Mouse (Mus musculus): Measurements from ENCODE around the gene Lim2.

The Lim2 gene

DNA sequence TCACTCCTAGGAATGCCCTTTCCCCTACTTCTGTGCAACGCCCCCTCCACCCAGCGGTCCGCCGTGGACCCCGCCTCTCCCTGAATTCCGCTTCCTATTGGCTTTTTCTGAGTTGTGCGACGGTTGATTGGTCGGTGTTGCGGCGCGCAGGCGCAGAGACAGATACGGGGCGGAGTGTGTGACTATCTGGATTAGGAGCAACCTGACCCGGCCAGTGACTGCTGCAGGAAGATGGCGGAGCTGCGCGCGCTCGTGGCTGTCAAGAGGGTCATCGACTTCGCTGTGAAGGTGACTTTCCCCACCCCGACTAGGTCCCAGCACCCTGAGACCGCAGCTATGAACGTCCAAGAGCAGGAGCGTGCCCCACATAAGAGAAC is 16.4 kb downstream of the Lim2 start, which contains the start of the genes Etfb and Gm45233:
Etfb (plus strand) TSS at position 167 of the 377 bp plus-strand sequence.
Gm45233 (plus strand) TSS at position 212 of the 377 bp plus-strand sequence.
- DNase-seq (ENCODE audit: low spot score) = peak; percentile 98

GRCm38 (mm10) chr7:43447801-43448200 is 20.3 kb downstream of the Lim2 start:
- DNase-seq (ENCODE audit: low spot score) = peak; percentile 23

GRCm38 (mm10) chr7:43448246-43448645 is 20.8 kb downstream of the Lim2 start:
- DNase-seq (ENCODE audit: low spot score) = peak; percentile 36

GRCm38 (mm10) chr7:43449811-43450210 is 22.3 kb downstream of the Lim2 start:
- DNase-seq (ENCODE audit: low spot score) = no peak

GRCm38 (mm10) chr7:43451726-43452125 is 24.3 kb downstream of the Lim2 start:
- no peak for DNase-seq (ENCODE audit: low spot score)

DNA sequence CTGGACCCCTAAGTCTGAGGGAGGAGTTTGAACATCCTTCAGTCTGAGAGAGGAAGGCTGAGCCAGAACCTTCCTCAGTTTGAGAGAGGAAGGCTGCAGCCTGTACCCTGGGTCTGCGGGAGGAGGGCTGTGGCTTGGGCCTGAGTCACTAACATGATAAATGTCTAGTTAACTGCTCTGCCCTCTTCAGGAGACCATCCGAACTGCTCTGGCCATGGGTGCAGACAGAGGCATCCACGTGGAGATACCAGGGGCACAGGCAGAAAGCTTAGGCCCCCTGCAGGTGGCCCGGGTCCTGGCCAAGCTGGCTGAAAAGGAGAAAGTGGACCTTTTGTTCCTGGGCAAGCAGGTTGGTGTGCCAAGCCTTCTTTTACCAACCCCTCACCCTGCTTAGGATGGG is 25.1 kb downstream of the Lim2 start:
- no peak for DNase-seq (ENCODE audit: low spot score)

DNA sequence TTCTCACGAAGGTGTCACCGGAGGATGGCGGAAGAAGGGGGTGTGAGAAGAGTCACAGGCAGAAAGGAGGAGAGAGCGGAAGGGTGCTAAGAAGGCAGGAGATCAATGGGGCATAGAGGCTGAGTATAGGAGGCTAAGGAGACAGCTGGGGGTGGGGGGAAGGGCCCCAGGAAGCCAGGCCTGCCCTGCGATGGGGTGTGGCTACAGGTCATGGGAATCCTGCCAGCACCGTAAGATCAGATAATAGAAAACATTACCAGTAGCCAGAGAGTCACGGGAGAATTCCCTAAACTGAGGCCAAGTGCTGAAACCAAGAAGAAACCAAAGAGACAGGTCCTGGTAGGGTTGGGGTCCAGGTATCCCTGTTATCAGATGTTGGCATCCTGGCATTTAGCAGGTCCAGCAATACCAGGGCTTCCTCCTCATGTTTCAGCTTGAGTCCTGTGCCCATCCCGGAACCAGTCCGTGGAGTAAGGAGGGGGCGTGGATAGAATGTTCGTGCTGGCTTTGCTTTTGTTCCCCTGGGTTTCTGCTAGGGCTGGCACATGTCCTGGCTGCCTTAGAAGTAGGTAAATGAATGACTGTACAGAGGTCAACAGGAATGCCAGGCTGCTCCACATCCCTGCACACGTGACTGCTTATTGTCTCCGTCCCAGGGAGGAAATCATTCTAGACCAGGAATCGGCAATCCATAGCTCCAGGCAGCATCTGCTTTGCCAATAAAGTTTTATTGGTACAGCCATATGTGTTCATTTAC is 26.3 kb downstream of the Lim2 start:
- DNase-seq (ENCODE audit: low spot score) = peak; percentile 43

DNA sequence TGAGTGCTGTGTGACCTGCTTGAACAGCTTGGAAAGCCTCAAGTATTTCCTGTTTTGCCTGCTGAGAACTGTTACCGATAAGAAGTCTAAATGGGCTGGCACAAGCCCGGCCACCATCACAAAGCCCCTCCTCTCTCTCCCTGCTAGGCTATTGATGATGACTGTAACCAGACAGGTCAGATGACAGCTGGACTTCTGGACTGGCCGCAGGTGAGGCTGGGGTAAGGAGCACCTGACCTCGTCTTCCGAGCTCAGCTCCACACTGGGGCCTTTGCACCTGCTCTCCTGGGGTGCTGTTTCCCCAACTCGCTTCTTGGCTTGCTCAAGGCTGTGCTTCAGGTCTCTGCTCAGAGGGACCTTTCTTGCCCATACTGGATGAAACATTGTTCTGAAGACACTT is 26.9 kb downstream of the Lim2 start:
- peak; percentile 21 for DNase-seq (ENCODE audit: low spot score)

DNA sequence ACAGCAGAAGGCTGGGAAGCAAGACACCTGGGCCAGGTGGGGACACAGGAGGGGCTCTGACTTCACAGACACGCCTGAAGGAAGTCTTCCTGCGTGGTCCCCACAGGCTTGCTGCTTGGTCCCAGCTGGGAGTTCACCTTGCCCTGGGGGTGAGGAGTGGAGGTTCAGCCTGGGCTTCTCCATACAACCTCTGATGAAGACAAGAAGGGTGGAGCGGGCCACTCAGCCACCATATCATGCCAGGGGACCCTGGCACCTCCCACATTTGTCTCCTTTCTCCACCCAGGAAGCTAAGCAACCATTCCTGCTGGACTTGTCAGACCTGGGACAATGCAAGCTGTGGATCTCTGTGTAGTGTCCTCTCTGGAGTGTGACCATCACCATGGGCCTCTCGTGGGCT is 35.4 kb downstream of the Lim2 start, which contains the start of gene Vsig10l:
Vsig10l (plus strand) TSS at position 301 of the 400 bp plus-strand sequence.
- no peak for DNase-seq (ENCODE audit: low spot score)

DNA sequence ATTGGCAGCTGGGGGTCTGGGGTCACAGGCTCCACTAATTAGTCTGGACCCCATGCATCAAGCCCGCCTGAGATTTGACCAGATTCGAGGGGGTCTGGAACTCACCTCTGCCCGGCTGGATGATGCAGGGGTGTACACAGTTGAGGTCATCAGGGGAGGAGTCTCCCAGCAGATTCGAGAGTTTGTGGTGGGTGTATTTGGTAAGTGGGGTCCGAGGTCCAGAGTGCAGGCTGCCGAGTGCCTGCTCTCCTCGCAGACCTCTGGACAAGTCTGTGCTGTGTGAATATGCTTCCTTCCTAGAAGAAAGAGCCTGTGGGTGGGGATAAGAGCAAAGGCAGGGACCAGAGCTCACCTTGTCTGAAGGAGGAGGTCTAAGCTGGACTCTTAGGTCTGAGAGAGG is 36.5 kb downstream of the Lim2 start:
- DNase-seq (ENCODE audit: low spot score) = no peak

DNA sequence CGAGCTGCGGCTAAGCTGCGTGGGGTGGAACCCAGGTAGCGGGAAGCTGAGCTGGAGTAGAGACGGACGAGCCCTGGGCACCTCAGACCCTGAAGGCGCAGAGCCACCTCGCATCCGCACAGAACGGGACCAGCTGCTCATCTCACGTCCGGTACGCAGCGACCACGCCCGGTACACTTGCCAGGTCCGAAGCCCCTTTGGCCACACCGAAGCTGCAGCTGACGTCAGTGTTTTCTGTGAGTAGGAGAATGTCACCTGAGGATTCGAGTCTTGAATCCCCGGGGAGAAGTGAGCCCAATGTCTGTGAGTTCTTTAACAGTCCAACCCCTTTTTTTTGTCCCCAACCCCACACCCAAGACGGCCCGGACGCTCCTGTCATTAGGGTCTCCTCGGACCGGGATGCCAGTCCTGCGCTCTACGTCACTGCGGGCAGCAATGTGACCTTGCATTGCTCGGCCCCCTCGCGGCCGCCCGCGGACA is 37.4 kb downstream of the Lim2 start:
- peak; percentile 29 for DNase-seq (ENCODE audit: low spot score)

GRCm38 (mm10) chr7:43465344-43466098 is 38.1 kb downstream of the Lim2 start:
- peak; percentile 93 for DNase-seq (ENCODE audit: low spot score)

DNA sequence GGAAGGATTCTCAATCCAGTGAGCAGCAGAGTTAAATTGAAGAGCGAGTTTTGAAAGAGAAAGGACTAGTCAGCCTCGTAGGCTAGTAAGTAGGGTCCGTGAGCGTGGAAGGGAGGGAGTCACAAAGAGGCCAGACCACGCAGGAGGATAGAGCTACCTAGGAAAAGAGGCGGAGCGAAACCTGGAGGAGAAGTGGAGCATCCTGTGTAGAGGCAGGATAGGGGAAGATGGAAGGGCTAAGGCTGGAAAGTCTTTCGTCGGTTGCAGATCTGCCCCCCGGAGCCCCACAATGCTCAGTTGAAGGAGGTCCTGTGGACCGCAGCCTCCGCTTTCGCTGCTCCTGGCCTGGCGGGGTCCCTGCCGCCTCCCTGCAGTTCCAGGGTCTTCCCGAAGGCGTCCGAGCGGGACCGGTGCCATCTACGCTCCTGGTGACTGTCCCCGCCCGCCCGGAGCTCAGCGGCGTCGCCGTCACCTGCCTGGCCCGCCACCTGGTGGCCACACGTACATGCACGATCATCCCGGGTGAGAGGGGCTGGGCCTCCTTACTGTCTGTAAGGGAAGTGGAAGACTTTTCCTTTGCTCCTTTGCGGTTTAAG is 38.7 kb downstream of the Lim2 start:
- peak; percentile 85 for DNase-seq (ENCODE audit: low spot score)

DNA sequence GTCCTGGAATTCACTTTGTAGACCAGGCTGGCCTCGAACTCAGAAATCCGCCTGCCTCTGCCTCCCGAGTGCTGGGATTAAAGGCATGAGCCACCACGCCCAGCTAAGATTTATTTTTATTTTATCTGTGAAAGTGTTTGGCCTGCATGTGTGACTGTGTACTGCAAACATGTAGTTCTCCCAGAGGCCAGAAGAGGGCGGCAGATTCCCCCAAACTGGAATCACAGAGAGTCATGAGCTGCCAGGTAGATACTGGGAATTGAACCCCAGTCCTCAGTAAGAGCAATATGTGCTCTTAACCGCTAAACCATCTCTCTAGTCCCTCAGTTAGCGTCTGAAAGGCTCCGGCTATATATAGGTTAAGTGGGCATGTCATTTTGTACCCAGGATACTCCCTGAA is 42.9 kb downstream of the Lim2 start:
- no peak for DNase-seq (ENCODE audit: low spot score)

GRCm38 (mm10) chr7:43475706-43476105 is 48.2 kb downstream of the Lim2 start:
- no peak for DNase-seq (ENCODE audit: low spot score)

- DNase-seq (ENCODE audit: low spot score) = no peak
These were observed 48.9 kb downstream of the Lim2 start for GRCm38 (mm10) chr7:43476376-43476775.

DNA sequence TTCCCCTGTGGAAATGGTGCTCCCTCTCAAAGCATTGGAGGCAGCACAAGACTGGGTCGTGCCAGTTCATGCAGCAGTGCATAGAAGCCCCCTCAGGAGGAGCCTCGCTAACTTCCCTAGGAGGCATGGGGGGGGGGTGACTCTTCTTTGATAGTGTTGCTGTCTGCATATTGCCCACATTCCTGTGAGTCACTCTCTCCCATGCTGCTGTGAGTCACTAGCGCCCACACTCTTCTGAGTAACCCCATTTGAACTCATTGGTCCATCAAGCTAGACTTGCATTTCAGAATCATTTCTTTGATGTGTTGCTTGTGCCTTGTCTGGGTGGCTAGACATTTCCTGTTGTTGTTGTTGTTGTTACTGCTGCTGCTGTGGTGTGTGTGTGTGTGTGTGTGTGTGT is 53.7 kb downstream of the Lim2 start:
- no peak for DNase-seq (ENCODE audit: low spot score)

DNA sequence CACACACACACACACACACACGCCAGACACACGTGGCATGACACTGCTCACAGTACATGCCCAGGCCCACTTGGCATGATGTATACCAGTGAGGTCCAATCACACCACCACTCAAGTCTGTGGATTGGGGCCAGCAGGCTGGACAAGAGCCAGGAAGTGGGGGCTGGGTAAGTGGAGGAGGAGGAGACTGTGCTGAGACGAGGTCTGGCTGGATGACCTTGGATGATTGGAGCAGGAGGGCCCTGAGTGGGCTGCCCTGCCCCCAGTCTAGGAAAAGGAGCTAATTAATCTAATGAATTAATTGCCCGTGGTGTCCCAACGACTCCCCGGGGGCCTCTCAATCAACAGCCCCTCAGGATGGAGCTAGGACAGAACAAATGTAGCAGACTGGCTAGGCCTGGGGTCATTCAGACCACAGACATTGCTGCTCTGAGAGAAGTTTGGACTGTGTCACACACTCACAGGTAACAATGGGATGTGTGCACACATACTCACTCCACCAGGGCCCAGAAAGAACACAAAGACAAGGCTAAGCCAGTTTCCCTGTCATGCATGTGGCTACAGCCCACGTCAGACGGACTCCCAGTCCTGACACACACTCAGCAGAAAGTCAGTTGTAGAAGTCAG is 54.7 kb downstream of the Lim2 start:
- no peak for DNase-seq (ENCODE audit: low spot score)

- DNase-seq (ENCODE audit: low spot score) = no peak
These were observed 55.8 kb downstream of the Lim2 start for GRCm38 (mm10) chr7:43483236-43483635.

Data from lung, postnatal 25 days (tissue).